Mouse (Mus musculus): ENCODE results near the gene Arrdc2.

The Arrdc2 gene

GRCm38 (mm10) chr8:70839408-70840351 lies at the start of gene Arrdc2:
TSS of gene Arrdc2 (minus strand) at chr8:70839720.
- peak; percentile 99 to 100 for DNase-seq (ENCODE audit: low spot score in 2 of 2)

- DNase-seq (ENCODE audit: low spot score in 2 of 2) = no peak
These were observed 48.1 kb upstream of the Arrdc2 start for GRCm38 (mm10) chr8:70887669-70888068.

GRCm38 (mm10) chr8:70885612-70886011 lies 46.1 kb upstream of the Arrdc2 start:
- no peak for DNase-seq (ENCODE audit: low spot score in 2 of 2)

- no peak for DNase-seq (ENCODE audit: low spot score in 2 of 2)
These were observed 45.2 kb upstream of the Arrdc2 start for GRCm38 (mm10) chr8:70884683-70885082.

GRCm38 (mm10) chr8:70884186-70884585 lies 44.7 kb upstream of the Arrdc2 start:
- DNase-seq (ENCODE audit: low spot score in 2 of 2) = no peak

GRCm38 (mm10) chr8:70880546-70880945 lies 41.0 kb upstream of the Arrdc2 start:
- DNase-seq (ENCODE audit: low spot score in 2 of 2) = no peak

- DNase-seq (ENCODE audit: low spot score in 2 of 2) = no peak
These were observed 40.6 kb upstream of the Arrdc2 start for GRCm38 (mm10) chr8:70880126-70880525.

- DNase-seq (ENCODE audit: low spot score in 2 of 2) = no peak
These were observed 40.0 kb upstream of the Arrdc2 start for GRCm38 (mm10) chr8:70879500-70879899.

GRCm38 (mm10) chr8:70878178-70878577 lies 38.7 kb upstream of the Arrdc2 start:
- no peak for DNase-seq (ENCODE audit: low spot score in 2 of 2)

- DNase-seq (ENCODE audit: low spot score in 2 of 2) = no peak
These were observed 36.9 kb upstream of the Arrdc2 start for GRCm38 (mm10) chr8:70876382-70876781.

- DNase-seq (ENCODE audit: low spot score in 2 of 2) = no peak
These were observed 34.9 kb upstream of the Arrdc2 start for GRCm38 (mm10) chr8:70874441-70874840.

GRCm38 (mm10) chr8:70873364-70873985 lies 34.0 kb upstream of the Arrdc2 start, which contains the start of gene Ccdc124:
TSS of gene Ccdc124 (minus strand) at chr8:70873935.
- peak; percentile 91 for DNase-seq (ENCODE audit: low spot score in 2 of 2)

GRCm38 (mm10) chr8:70872643-70873363 lies 33.3 kb upstream of the Arrdc2 start:
- DNase-seq (ENCODE audit: low spot score in 2 of 2) = no peak

GRCm38 (mm10) chr8:70871195-70871807 lies 31.8 kb upstream of the Arrdc2 start:
- no peak for DNase-seq (ENCODE audit: low spot score in 2 of 2)

- peak; percentile 70 to 73 for DNase-seq (ENCODE audit: low spot score in 2 of 2)
These were observed 30.1 kb upstream of the Arrdc2 start for GRCm38 (mm10) chr8:70869601-70870041.

- DNase-seq (ENCODE audit: low spot score in 2 of 2) = no peak
These were observed 29.7 kb upstream of the Arrdc2 start for GRCm38 (mm10) chr8:70869199-70869571.

GRCm38 (mm10) chr8:70868559-70869198 lies 29.2 kb upstream of the Arrdc2 start:
- DNase-seq (ENCODE audit: low spot score in 2 of 2) = no peak

GRCm38 (mm10) chr8:70866566-70866965 lies 27.0 kb upstream of the Arrdc2 start:
- no peak for DNase-seq (ENCODE audit: low spot score in 2 of 2)

GRCm38 (mm10) chr8:70866001-70866520 lies 26.5 kb upstream of the Arrdc2 start:
- no peak for DNase-seq (ENCODE audit: low spot score in 2 of 2)

GRCm38 (mm10) chr8:70865350-70866000 lies 26.0 kb upstream of the Arrdc2 start:
- DNase-seq (ENCODE audit: low spot score in 2 of 2) = peak; percentile 98

Measured in right cerebral cortex, postnatal 36 days (tissue).